In genomic region chr9:6182307-6182923, GRCm38 (mm10) we compare ENCODE assay signal across 22 mouse cellular contexts. TPM values are rescaled to one million over a fixed set of nuclear protein-coding genes. Genes with fewer than 3 reads are reported as not detected.
"Had no signal": no experiment of that assay in that cellular context is flagged by ENCODE, and none has a peak within 500 bp of the region (broad histone marks: within the 10 kb centered on the region; RNA-seq: fewer than 3 reads in every experiment).

No protein-coding gene starts in this region.

- ATAC-seq: intestine, embryonic 16.5 days; midbrain, embryonic 13.5 days; midbrain, embryonic 16.5 days had no signal

- H3K27me3 ChIP-seq: limb, embryonic 13.5 days; midbrain, embryonic 13.5 days; neural tube, embryonic 13.5 days; stomach, embryonic 15.5 days had no signal

- H3K9me3 ChIP-seq: limb, embryonic 10.5 days; limb, embryonic 13.5 days; midbrain, embryonic 10.5 days; midbrain, embryonic 13.5 days; neural tube, embryonic 13.5 days; stomach, embryonic 15.5 days had no signal

- DNase-seq: kidney, adult 18-20 months; kidney, adult 9 months; kidney, postnatal 14 days; kidney, postnatal 4 days; lung, adult 2 months; lung, postnatal 14 days; lung, postnatal 4 days; retina, postnatal 1 day; right cerebral cortex, postnatal 25 days; spleen, adult 18-20 months; thymus, postnatal 25 days had no signal

- H3K9ac ChIP-seq: limb, embryonic 13.5 days; midbrain, embryonic 13.5 days; neural tube, embryonic 13.5 days; stomach, embryonic 15.5 days had no signal

- H3K4me3 ChIP-seq: limb, embryonic 10.5 days; limb, embryonic 13.5 days; midbrain, embryonic 10.5 days; midbrain, embryonic 13.5 days; myocyte; neural tube, embryonic 13.5 days; stomach, embryonic 15.5 days had no signal

- H3K4me2 ChIP-seq: limb, embryonic 13.5 days; midbrain, embryonic 13.5 days; neural tube, embryonic 13.5 days; stomach, embryonic 15.5 days had no signal

- H3K36me3 ChIP-seq: limb, embryonic 10.5 days; limb, embryonic 13.5 days; midbrain, embryonic 10.5 days; midbrain, embryonic 13.5 days; neural tube, embryonic 13.5 days; stomach, embryonic 15.5 days had no signal

- H3K27ac ChIP-seq: limb, embryonic 10.5 days; limb, embryonic 13.5 days; midbrain, embryonic 10.5 days; midbrain, embryonic 13.5 days; neural tube, embryonic 13.5 days; stomach, embryonic 15.5 days had no signal

- H3K4me1 ChIP-seq: limb, embryonic 10.5 days; limb, embryonic 13.5 days; midbrain, embryonic 10.5 days; midbrain, embryonic 13.5 days; neural tube, embryonic 13.5 days; stomach, embryonic 15.5 days had no signal

RNA-seq across cellular contexts. Expression of gene Pdgfd, which starts 14.0 kb away (rescaled TPM):
- total RNA-seq: megakaryocyte, adult 5-6 weeks; neutrophil, adult 5-6 weeks had no signal
